Mouse (Mus musculus): ENCODE results near the gene Eno1. TPM values are rescaled to one million over a fixed set of nuclear protein-coding genes. Genes with fewer than 3 reads are reported as not detected.
"Not testable (repeated sequence)": the region's sequence is repeated elsewhere in the genome, so short reads cannot be mapped to it uniquely, and the experiment has no call there.

The Eno1 gene
- polyA plus RNA-seq, 1 experiment from 2014 or later: 1,672 TPM

DNA sequence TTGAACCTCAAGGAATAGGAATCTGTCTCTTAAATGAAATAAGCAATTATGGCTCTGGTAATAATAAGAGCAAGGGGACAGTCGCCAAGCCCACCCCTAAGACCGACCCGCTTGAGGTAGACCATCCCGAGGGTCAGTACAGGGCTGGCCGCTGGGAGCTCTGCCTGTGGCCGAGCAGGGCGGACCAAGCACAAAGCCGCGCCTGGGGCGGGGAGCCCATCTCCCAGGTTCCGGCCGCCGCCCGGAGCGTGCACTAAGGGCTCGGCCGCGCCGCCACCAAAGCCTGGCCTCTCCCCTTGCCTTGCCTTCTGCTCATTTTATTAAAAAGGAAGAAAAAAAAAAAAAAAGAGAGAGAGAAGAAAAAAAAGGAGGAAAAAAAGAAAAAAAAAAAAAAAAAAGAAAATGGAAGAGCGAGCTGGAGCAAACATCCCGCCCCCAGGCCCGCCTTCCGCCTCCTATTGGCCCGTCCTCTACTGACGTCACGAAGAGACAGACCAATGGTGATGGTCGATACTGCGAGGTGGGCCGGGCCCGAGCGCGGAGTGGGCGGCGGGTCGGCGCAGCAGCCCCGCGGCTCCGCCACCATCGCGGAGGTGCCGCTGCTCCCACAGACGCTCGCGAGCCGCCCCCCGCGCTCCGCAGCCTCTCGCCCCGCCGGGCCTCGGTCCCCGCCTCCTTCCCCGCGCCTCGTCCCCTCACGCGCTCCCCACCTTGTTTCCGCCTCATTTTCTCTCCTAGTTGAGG lies 44.7 kb downstream of the Eno1 start, which contains the start of gene Rere:
Gene Rere, plus strand, starts transcription at position 629 of the 744 bp plus-strand sequence.
- WGBS: under 1% methylated on average over 60 of the region's 60 CpGs

DNA sequence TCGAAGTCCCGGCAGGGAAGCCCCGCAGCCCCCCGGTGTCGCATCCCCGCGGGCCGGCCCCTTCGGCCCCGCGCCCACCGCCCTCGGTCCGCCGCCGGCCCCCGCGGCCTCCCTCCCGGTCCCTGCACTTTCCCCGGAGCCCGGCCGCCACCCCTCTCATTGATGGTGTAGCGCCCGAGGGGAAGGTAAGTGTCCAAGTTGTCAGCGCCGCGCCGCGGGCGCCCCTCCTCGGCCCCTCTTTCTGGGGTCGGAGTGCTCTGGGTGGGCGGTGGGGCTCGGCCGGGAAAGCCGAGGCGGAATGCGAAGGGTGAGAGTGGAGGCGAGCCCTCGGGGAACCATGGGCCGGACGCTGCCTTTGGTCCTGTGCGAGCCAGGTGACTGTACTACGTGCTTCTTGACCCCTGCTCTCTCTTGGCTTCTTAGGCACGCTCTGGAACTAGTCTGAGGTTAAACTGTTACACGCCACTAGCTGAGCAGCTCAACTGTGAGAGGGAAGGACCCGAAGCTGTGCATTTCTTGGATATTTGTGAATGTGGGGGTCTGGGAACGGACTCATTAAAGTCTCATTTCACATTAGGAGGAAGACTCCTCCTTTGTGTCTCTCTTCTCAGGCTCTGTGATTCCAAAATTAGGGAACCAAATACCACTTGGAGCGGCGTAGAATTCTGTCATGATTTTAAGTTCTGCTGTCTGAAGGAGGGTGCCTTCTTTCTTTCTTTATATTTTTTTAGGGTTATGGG lies 45.5 kb downstream of the Eno1 start:
- Histone ChIP-seq H3K27ac (ENCODE audit: low read length) (peak overlapping the region; percentile 94), H3K9me3 (replicated peaks; ENCODE audit: control insufficient read depth, low read length) (no peaks in the 10 kb centered on the region), H3K27me3 (ENCODE audit: control insufficient read depth, insufficient read depth, low read length) (no peaks in the 10 kb centered on the region), H3K4me3 (ENCODE audit: low read length) (peak overlapping the region; percentile 100), H3K9ac (ENCODE audit: low read length) (peak overlapping the region; percentile 99), H3K4me1 (ENCODE audit: control insufficient read depth, insufficient read depth, low read length) (peaks cover 20% of the 10 kb centered on the region), H3K4me2 (ENCODE audit: low read depth, low read length) (peak overlapping the region; percentile 69), H3K36me3 (ENCODE audit: control insufficient read depth, insufficient read depth) (no peaks in the 10 kb centered on the region)
- peak; percentile 7 for ATAC-seq (replicated peaks; ENCODE audit: extremely low read depth, insufficient read depth, low FRiP score)
- under 1% methylated on average over 50 of the region's 50 CpGs for WGBS

More for the DNA sequence above, 44.7 kb downstream of the Eno1 start, which contains the start of gene Rere:
- Histone ChIP-seq H3K4me1 (ENCODE audit: control insufficient read depth, insufficient read depth, low read length) (peaks cover 18% of the 10 kb centered on the region), H3K36me3 (ENCODE audit: control insufficient read depth, insufficient read depth) (no peaks in the 10 kb centered on the region), H3K4me3 (ENCODE audit: low read length) (peak within 1 kb of the TSS; percentile 100), H3K9ac (ENCODE audit: low read length) (peak within 1 kb of the TSS; percentile 99), H3K4me2 (ENCODE audit: low read depth, low read length) (peak within 1 kb of the TSS; percentile 83), H3K9me3 (replicated peaks; ENCODE audit: control insufficient read depth, low read length) (no peaks in the 10 kb centered on the region), H3K27ac (ENCODE audit: low read length) (peak within 1 kb of the TSS; percentile 96), H3K27me3 (ENCODE audit: control insufficient read depth, insufficient read depth, low read length) (no peaks in the 10 kb centered on the region)
- peak; percentile 99 for ATAC-seq (replicated peaks; ENCODE audit: extremely low read depth, insufficient read depth, low FRiP score)

GRCm38 (mm10) chr4:150282631-150283334 lies 46.3 kb downstream of the Eno1 start:
- peak overlapping the region; percentile 69 for H3K4me2 ChIP-seq (ENCODE audit: low read depth, low read length)
- peak overlapping the region; percentile 100 for H3K4me3 ChIP-seq (ENCODE audit: low read length)
- no peak for ATAC-seq (replicated peaks; ENCODE audit: extremely low read depth, insufficient read depth, low FRiP score)
- H3K4me1 ChIP-seq (ENCODE audit: control insufficient read depth, insufficient read depth, low read length): peaks cover 20% of the 10 kb centered on the region
- H3K9ac ChIP-seq (ENCODE audit: low read length): peak overlapping the region; percentile 99
- 12% methylated on average over 5 of the region's 5 CpGs for WGBS
- H3K27me3 ChIP-seq (ENCODE audit: control insufficient read depth, insufficient read depth, low read length): no peaks in the 10 kb centered on the region
- no peaks in the 10 kb centered on the region for H3K36me3 ChIP-seq (ENCODE audit: control insufficient read depth, insufficient read depth)
- peak overlapping the region; percentile 94 for H3K27ac ChIP-seq (ENCODE audit: low read length)
- H3K9me3 ChIP-seq (replicated peaks; ENCODE audit: control insufficient read depth, low read length): no peaks in the 10 kb centered on the region

DNA sequence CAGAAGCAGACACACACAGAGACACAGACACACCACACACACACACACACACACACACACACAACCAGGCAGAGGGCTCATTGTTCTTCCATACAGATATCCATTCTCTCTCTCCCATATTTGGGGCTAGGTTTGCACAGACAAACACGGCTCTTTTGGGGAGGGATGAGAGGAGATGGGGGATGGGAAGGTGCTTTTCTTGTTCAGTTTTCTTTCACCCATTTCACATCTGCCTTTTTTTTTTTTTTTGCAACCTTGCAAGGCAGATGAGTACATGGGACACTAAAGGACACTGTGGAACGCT lies 46.8 kb downstream of the Eno1 start:
- peak overlapping the region; percentile 64; the same call in 1 of the 2 replicates for H3K27ac ChIP-seq (ENCODE audit: low read length)
- H3K27me3 ChIP-seq (ENCODE audit: control insufficient read depth, insufficient read depth, low read length): no peaks in the 10 kb centered on the region
- ATAC-seq (replicated peaks; ENCODE audit: extremely low read depth, insufficient read depth, low FRiP score): no peak
- H3K9me3 ChIP-seq (replicated peaks; ENCODE audit: control insufficient read depth, low read length): no peaks in the 10 kb centered on the region
- no peaks in the 10 kb centered on the region for H3K36me3 ChIP-seq (ENCODE audit: control insufficient read depth, insufficient read depth)
- peak overlapping the region; percentile 99 for H3K9ac ChIP-seq (ENCODE audit: low read length)
- H3K4me3 ChIP-seq (ENCODE audit: low read length): peak overlapping the region; percentile 100
- 12% methylated on average over 2 of the region's 2 CpGs for WGBS
- peaks cover 22% of the 10 kb centered on the region for H3K4me1 ChIP-seq (ENCODE audit: control insufficient read depth, insufficient read depth, low read length)
- peak overlapping the region; percentile 69 for H3K4me2 ChIP-seq (ENCODE audit: low read depth, low read length)

DNA sequence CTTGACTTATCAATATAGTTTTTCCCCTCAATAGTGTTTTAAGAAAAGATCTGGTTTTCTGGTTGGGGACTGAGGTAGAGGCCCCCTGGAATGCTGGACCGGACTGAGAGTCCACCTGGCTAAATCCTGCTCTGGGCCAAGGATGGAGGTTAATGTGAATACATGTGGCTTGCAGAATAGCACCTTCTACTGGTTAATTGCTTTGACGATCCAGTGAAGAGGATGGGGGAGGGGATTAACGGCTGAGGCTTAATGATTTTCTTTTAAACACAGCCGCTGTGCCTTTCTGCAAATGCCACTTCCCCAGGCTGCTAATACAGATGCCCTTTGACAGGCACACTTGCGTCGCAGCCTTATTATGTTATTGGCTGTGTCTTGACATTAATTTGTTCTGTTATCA lies 47.5 kb downstream of the Eno1 start:
- Histone ChIP-seq H3K9me3 (replicated peaks; ENCODE audit: control insufficient read depth, low read length) (no peaks in the 10 kb centered on the region), H3K27me3 (ENCODE audit: control insufficient read depth, insufficient read depth, low read length) (no peaks in the 10 kb centered on the region), H3K4me3 (ENCODE audit: low read length) (peak overlapping the region; percentile 16), H3K9ac (ENCODE audit: low read length) (no peak overlapping the region), H3K27ac (ENCODE audit: low read length) (no peak overlapping the region), H3K36me3 (ENCODE audit: control insufficient read depth, insufficient read depth) (no peaks in the 10 kb centered on the region), H3K4me2 (ENCODE audit: low read depth, low read length) (peak overlapping the region; percentile 69), H3K4me1 (ENCODE audit: control insufficient read depth, insufficient read depth, low read length) (peaks cover 28% of the 10 kb centered on the region)
- 19% methylated on average over 6 of the region's 6 CpGs for WGBS
- ATAC-seq (replicated peaks; ENCODE audit: extremely low read depth, insufficient read depth, low FRiP score): no peak

DNA sequence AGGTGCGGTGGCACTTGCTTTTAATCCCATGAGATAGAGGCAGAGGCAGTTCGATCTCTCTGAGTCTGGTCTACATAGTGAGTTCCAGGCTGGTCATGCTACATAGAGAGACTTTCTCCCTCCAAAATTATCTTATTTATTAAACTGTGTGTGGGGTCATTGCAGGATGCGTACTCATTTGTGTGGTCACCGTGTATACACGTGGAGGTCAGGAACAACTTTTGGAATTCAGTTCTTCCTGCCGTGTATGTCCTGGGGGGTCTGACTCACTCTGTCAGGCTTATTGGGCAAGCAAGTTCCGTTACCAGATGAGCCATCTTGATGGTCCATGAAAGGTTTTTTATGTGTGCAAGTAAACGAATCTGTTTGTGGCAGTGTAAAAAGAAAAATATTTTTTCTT lies 50.5 kb downstream of the Eno1 start:
- Histone ChIP-seq H3K4me3 (ENCODE audit: low read length) (no peak overlapping the region), H3K27me3 (ENCODE audit: control insufficient read depth, insufficient read depth, low read length) (no peaks in the 10 kb centered on the region), H3K9ac (ENCODE audit: low read length) (no peak overlapping the region), H3K4me1 (ENCODE audit: control insufficient read depth, insufficient read depth, low read length) (peaks cover 34% of the 10 kb centered on the region), H3K27ac (ENCODE audit: low read length) (no peak overlapping the region), H3K9me3 (replicated peaks; ENCODE audit: control insufficient read depth, low read length) (no peaks in the 10 kb centered on the region), H3K36me3 (ENCODE audit: control insufficient read depth, insufficient read depth) (no peaks in the 10 kb centered on the region; the same call in 1 of the 2 replicates), H3K4me2 (ENCODE audit: low read depth, low read length) (no peak overlapping the region)
- 85% methylated on average over 8 of the region's 8 CpGs for WGBS
- ATAC-seq (replicated peaks; ENCODE audit: extremely low read depth, insufficient read depth, low FRiP score): no peak

GRCm38 (mm10) chr4:150287463-150287862 lies 50.9 kb downstream of the Eno1 start:
- not testable (repeated sequence) for ATAC-seq (replicated peaks; ENCODE audit: extremely low read depth, insufficient read depth, low FRiP score); H3K27ac ChIP-seq (ENCODE audit: low read length); H3K4me2 ChIP-seq (ENCODE audit: low read depth, low read length); H3K27me3 ChIP-seq (ENCODE audit: control insufficient read depth, insufficient read depth, low read length); H3K9me3 ChIP-seq (replicated peaks; ENCODE audit: control insufficient read depth, low read length); H3K4me3 ChIP-seq (ENCODE audit: low read length); H3K36me3 ChIP-seq (ENCODE audit: control insufficient read depth, insufficient read depth); H3K9ac ChIP-seq (ENCODE audit: low read length)
- peaks cover 34% of the 10 kb centered on the region for H3K4me1 ChIP-seq (ENCODE audit: control insufficient read depth, insufficient read depth, low read length)
- WGBS: 77% methylated on average over 1 of the region's 1 CpGs

DNA sequence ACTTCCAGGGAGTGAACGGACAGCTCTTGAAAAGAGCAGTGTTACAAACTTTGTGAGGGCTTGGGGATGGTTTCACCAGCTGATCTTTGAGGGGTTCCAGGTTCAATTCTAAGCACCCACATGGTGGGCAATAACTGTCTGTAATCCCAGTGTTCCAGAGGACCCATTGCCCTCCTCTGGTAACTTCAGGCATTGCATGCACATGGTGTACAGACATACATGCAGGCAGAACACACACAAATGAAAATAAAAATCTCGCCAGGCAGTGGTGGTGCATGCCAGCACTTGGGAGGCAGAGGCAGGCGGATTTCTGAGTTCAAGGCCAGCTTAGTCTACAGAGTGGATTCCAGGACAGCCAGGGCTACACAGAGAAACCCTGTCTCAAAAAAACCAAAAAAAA lies 55.4 kb downstream of the Eno1 start:
- H3K4me3 ChIP-seq (ENCODE audit: low read length): no peak overlapping the region
- H3K9me3 ChIP-seq (replicated peaks; ENCODE audit: control insufficient read depth, low read length): 0 out of 2 replicates have a peak, but pooled peaks cover 2% of the 10 kb centered on the region
- 95% methylated on average over 3 of the region's 3 CpGs for WGBS
- H3K27ac ChIP-seq (ENCODE audit: low read length): no peak overlapping the region
- ATAC-seq (replicated peaks; ENCODE audit: extremely low read depth, insufficient read depth, low FRiP score): no peak
- no peak overlapping the region for H3K4me2 ChIP-seq (ENCODE audit: low read depth, low read length)
- H3K36me3 ChIP-seq (ENCODE audit: control insufficient read depth, insufficient read depth): peaks cover 4% of the 10 kb centered on the region; the same call in 1 of the 2 replicates
- H3K9ac ChIP-seq (ENCODE audit: low read length): no peak overlapping the region
- peaks cover 19% of the 10 kb centered on the region for H3K4me1 ChIP-seq (ENCODE audit: control insufficient read depth, insufficient read depth, low read length)
- no peaks in the 10 kb centered on the region for H3K27me3 ChIP-seq (ENCODE audit: control insufficient read depth, insufficient read depth, low read length)
